14 mouse cellular contexts compared by ENCODE assay signal in genomic region chr6:43292471-43293076, GRCm38 (mm10). TPM values are rescaled to one million over a fixed set of nuclear protein-coding genes. Genes with fewer than 3 reads are reported as not detected.
DNase-seq lines count a peak whose midpoint lies in the region; ATAC-seq lines count a peak whose summit lies in the region.
"Had no signal": no experiment of that assay in that cellular context is flagged by ENCODE, and none has a peak within 500 bp of the region (broad histone marks: within the 10 kb centered on the region; RNA-seq: fewer than 3 reads in every experiment).

No protein-coding gene starts in this region.

- ATAC-seq in CD4-positive, CD25-positive, alpha-beta regulatory T cell, adult 4 months, result no peak
- ATAC-seq in forebrain, embryonic 12.5 days (ENCODE audit: low FRiP score), result no peak

- H3K4me2 ChIP-seq in forebrain, embryonic 12.5 days, result no peak overlapping the region

- DNase-seq in adrenal gland, adult (ENCODE audit: inconsistent age in 2 of 2, low spot score in 1 of 2), result peak; percentile 68 to 84
- DNase-seq in adrenal gland, adult 8-10 months, result no peak
- DNase-seq in 3134 (ENCODE audit: extremely low read depth, insufficient read length, low spot score), result peak; percentile 73
- peak; percentile 74 for DNase-seq in gonadal fat pad, adult 2 months (ENCODE audit: low read depth)
- peak; percentile 16 for DNase-seq in limb, embryonic 10.5 days (ENCODE audit: low spot score)
- no peak for DNase-seq in gastrocnemius, postnatal 4 days (ENCODE audit: low spot score in 2 of 2)
- DNase-seq: embryo, embryonic 11 days; heart, postnatal 14 days; midbrain, embryonic 14.5 days; spleen, adult 18-20 months had no signal

- H3K36me3 ChIP-seq in limb, embryonic 10.5 days, result peaks cover 11% of the 10 kb centered on the region
- H3K36me3 ChIP-seq in forebrain, embryonic 12.5 days (replicated peaks), result no peaks in the 10 kb centered on the region

- no peaks in the 10 kb centered on the region for H3K4me1 ChIP-seq in limb, embryonic 10.5 days
- 0 out of 2 replicates have a peak, but pooled peaks cover 3% of the 10 kb centered on the region for H3K4me1 ChIP-seq in forebrain, embryonic 12.5 days

- H3K27me3 ChIP-seq in limb, embryonic 10.5 days (ENCODE audit: low read depth, poor library complexity, severe bottlenecking), result no peaks in the 10 kb centered on the region
- H3K27me3 ChIP-seq in forebrain, embryonic 12.5 days, result no peaks in the 10 kb centered on the region

- H3K9me3 ChIP-seq in limb, embryonic 10.5 days (replicated peaks), result no peaks in the 10 kb centered on the region
- no peaks in the 10 kb centered on the region for H3K9me3 ChIP-seq in forebrain, embryonic 12.5 days

- 86% methylated on average over 6 of the region's 6 CpGs for WGBS in limb, embryonic 10.5 days
- WGBS in forebrain, embryonic 12.5 days, result 84% methylated on average over 6 of the region's 6 CpGs

- no peak overlapping the region for H3K27ac ChIP-seq in limb, embryonic 10.5 days
- H3K27ac ChIP-seq in forebrain, embryonic 12.5 days, result no peak overlapping the region
- H3K27ac ChIP-seq: layer of hippocampus, adult 2 months had no signal

- H3K9ac ChIP-seq in forebrain, embryonic 12.5 days, result no peak overlapping the region

- H3K4me3 ChIP-seq in limb, embryonic 10.5 days, result no peak overlapping the region
- no peak overlapping the region for H3K4me3 ChIP-seq in forebrain, embryonic 12.5 days (replicated peaks)
- H3K4me3 ChIP-seq: layer of hippocampus, adult 2 months had no signal

RNA-seq across cellular contexts. Expression of gene Nobox, which starts 16.8 kb away (rescaled TPM):
- under 1 TPM in 2 of 4 experiments, not detected in 2; 0.12 to 0.18 TPM for total RNA-seq in adrenal gland, adult 8-10 months (2022)
- not detected in 2 replicates for polyA plus RNA-seq in gonadal fat pad, adult 2 months (2012; rRNA removed)
- not detected in 2 replicates for polyA plus RNA-seq in limb, embryonic 10.5 days (2016; fragmentation: Nextera tagmentation; extraction: Ambion mirVana)
- not detected for polyA plus RNA-seq in CD4-positive, CD25-positive, alpha-beta regulatory T cell, adult 4 months (2017; shearing (Covaris generic))
- not detected in 2 replicates for polyA plus RNA-seq in forebrain, embryonic 12.5 days (2016; fragmentation: Nextera tagmentation; extraction: Ambion mirVana)
- not detected for total RNA-seq in gastrocnemius, postnatal 4 days (2021)
- total RNA-seq: heart, postnatal 14 days; layer of hippocampus, adult 2 months; neutrophil, adult 5-6 weeks had no signal
- polyA plus RNA-seq: midbrain, embryonic 14.5 days had no signal

RNA-seq across cellular contexts. Expression of gene Arhgef5, which starts 27.2 kb away (rescaled TPM):
- 10 to 100 TPM; 20.5 to 35.0 (median 24.1) TPM for total RNA-seq in adrenal gland, adult 8-10 months (2022)
- 31.2 and 36.5 TPM in 2 replicates for polyA plus RNA-seq in gonadal fat pad, adult 2 months (2012; rRNA removed)
- 6.9 and 8.1 TPM in 2 replicates for polyA plus RNA-seq in limb, embryonic 10.5 days (2016; fragmentation: Nextera tagmentation; extraction: Ambion mirVana)
- polyA plus RNA-seq in CD4-positive, CD25-positive, alpha-beta regulatory T cell, adult 4 months (2017; shearing (Covaris generic)), result 1 to 10 TPM; 4.7 to 6.5 TPM
- 2.9 and 3.5 TPM in 2 replicates for polyA plus RNA-seq in forebrain, embryonic 12.5 days (2016; fragmentation: Nextera tagmentation; extraction: Ambion mirVana)
- 10 to 100 TPM in 1 of 2 experiments, 1 to 10 TPM in 1; 7.9 to 10.3 TPM for total RNA-seq in gastrocnemius, postnatal 4 days (2021)

Comparison
In these comparisons a context has a peak if more than half of its experiments do, and no peak if none do; other contexts are left out.
1. DNase-seq: peak in adrenal gland, adult (2 of 2), 3134 (single experiment), gonadal fat pad, adult 2 months (single experiment) and limb, embryonic 10.5 days (single experiment); none in adrenal gland, adult 8-10 months (single experiment) and gastrocnemius, postnatal 4 days (0 of 2).